Mouse (Mus musculus): ENCODE measurements around the gene Hbb-bt. TPM values are rescaled to one million over a fixed set of nuclear protein-coding genes. Genes with fewer than 3 reads are reported as not detected.
"Not testable (repeated sequence)": the region's sequence is repeated elsewhere in the genome, so short reads cannot be mapped to it uniquely, and the experiment has no call there.

The Hbb-bt gene
- total and polyA plus RNA-seq, 3 experiments: 3.3 to 396 (median 40.4) TPM

DNA sequence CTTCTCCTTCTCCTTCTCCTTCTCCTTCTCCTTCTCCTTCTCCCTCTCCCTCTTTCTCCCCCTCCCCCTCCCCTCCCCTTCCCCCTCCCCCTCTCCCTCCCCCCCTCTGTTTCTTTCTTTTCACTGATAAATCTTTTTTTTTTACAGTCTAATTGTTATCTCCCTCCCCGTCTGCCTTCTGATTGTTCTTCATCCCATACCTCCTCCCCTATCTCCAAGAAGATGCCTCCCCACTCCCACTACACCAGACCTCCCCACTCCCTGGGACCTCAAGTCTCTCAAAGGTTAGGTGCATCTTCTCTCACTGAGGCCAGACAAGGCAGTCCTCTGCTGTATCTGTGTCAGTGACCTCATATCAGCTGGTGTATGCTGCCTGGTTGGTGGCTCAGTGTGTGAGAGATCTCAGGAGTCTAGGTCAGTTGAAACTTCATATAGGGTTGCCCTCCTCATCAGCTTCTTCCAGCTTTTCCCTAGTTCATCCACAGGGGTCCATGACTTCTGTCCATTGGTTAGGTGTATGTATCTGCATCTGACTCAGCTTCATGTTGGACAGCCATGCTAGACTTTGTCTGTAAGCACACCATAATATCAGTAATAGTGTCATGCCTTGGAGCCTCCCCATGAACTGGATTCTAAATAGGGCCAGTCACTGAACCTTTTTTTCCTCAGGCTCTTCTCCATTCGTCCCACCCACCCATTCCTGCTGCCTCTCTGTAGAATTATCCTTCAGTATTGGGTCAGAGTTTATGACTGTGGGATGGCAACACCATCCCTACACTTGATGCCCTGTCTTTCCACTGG, 30.9 kb upstream of the Hbb-bt start:
- no peaks in the 10 kb centered on the region for H3K27me3 ChIP-seq (ENCODE audit: insufficient read depth, low read length)
- H3K9me3 ChIP-seq (replicated peaks): no peaks in the 10 kb centered on the region
- ATAC-seq (ENCODE audit: extremely low read depth, insufficient number of reproducible peaks, low FRiP score, poor library complexity, severe bottlenecking): peak; percentile 97
- H3K36me3 ChIP-seq (replicated peaks): no peaks in the 10 kb centered on the region
- DNase-seq (ENCODE audit: low spot score): no peak
- TF ChIP-seq TAL1 (conservative IDR thresholded peaks at IDR 0.05; ENCODE audit: low read depth, low read length) (0 out of 2 replicates have a peak, but pooled peaks have one; percentile 14), CTCF (IDR thresholded peaks at IDR 0.05; ENCODE audit: low read depth, low read length) (no peak)
- no peak overlapping the region for H3K4me3 ChIP-seq (ENCODE audit: low read depth, low read length)
- H3K4me1 ChIP-seq (ENCODE audit: insufficient read depth, low read depth, low read length): peaks cover 26% of the 10 kb centered on the region

DNA sequence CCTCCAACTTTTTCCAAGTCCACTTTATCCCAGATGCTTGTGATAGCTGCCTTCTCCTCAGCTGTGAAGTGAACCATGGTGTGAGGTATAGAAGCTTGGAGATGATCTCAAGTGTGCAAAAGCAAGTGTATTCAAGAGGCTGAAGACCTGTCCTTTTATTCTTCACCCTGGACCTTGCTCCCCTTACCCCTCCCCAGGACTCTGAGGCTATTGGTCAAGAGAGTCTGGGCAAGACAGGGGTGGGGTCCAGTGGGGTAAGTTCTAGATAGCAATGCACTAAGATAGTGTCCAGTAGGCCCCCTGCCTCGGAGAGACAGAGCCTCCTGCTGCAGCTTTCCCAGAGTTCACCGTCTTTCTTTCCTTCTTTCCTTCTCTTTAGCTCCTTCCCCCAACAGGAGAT, 29.2 kb upstream of the Hbb-bt start, which contains the start of gene Hbb-bh1:
Gene Hbb-bh1 (minus strand): TSS at position 131 of the 400 bp plus-strand sequence.
- no peaks in the 10 kb centered on the region for H3K9me3 ChIP-seq (replicated peaks)
- peaks cover 28% of the 10 kb centered on the region for H3K4me1 ChIP-seq (ENCODE audit: insufficient read depth, low read depth, low read length)
- DNase-seq (ENCODE audit: low spot score) (no peak), ATAC-seq (ENCODE audit: extremely low read depth, insufficient number of reproducible peaks, low FRiP score, poor library complexity, severe bottlenecking) (no peak)
- H3K36me3 ChIP-seq (replicated peaks): no peaks in the 10 kb centered on the region
- H3K27me3 ChIP-seq (ENCODE audit: insufficient read depth, low read length): no peaks in the 10 kb centered on the region
- H3K4me3 ChIP-seq (ENCODE audit: low read depth, low read length): no peak within 1 kb of the TSS
- TF ChIP-seq GATA2 (IDR thresholded peaks at IDR 0.05; ENCODE audit: borderline replicate concordance, low read depth, low read length) (no peak), TAL1 (conservative IDR thresholded peaks at IDR 0.05; ENCODE audit: low read depth, low read length) (no peak), CTCF (IDR thresholded peaks at IDR 0.05; ENCODE audit: low read depth, low read length) (no peak), POLR2AphosphoS5 (IDR thresholded peaks at IDR 0.05; ENCODE audit: insufficient replicate concordance, low read depth, low read length) (no peak), GATA1 (IDR thresholded peaks at IDR 0.05; ENCODE audit: borderline replicate concordance, low read length) (no peak)

GRCm38 (mm10) chr7:103840268-103840667, 26.5 kb upstream of the Hbb-bt start, which contains the start of gene Hbb-bh2:
Gene Hbb-bh2, minus strand, starts transcription at chr7:103840520.
- no peaks in the 10 kb centered on the region for H3K36me3 ChIP-seq (replicated peaks)
- peaks cover 28% of the 10 kb centered on the region for H3K4me1 ChIP-seq (ENCODE audit: insufficient read depth, low read depth, low read length)
- DNase-seq (ENCODE audit: low spot score) (no peak), ATAC-seq (ENCODE audit: extremely low read depth, insufficient number of reproducible peaks, low FRiP score, poor library complexity, severe bottlenecking) (no peak)
- TF ChIP-seq CTCF (IDR thresholded peaks at IDR 0.05; ENCODE audit: low read depth, low read length): no peak
- no peak for TF ChIP-seq TAL1 (conservative IDR thresholded peaks at IDR 0.05; ENCODE audit: low read depth, low read length)
- TF ChIP-seq GATA1 (IDR thresholded peaks at IDR 0.05; ENCODE audit: borderline replicate concordance, low read length): no peak
- TF ChIP-seq GATA2 (IDR thresholded peaks at IDR 0.05; ENCODE audit: borderline replicate concordance, low read depth, low read length): no peak
- no peak for TF ChIP-seq POLR2AphosphoS5 (IDR thresholded peaks at IDR 0.05; ENCODE audit: insufficient replicate concordance, low read depth, low read length)
- no peaks in the 10 kb centered on the region for H3K9me3 ChIP-seq (replicated peaks)
- H3K4me3 ChIP-seq (ENCODE audit: low read depth, low read length): no peak within 1 kb of the TSS
- no peaks in the 10 kb centered on the region for H3K27me3 ChIP-seq (ENCODE audit: insufficient read depth, low read length)

- ATAC-seq (ENCODE audit: extremely low read depth, insufficient number of reproducible peaks, low FRiP score, poor library complexity, severe bottlenecking) (peak; percentile 60), DNase-seq (ENCODE audit: low spot score) (no peak)
- TF ChIP-seq GATA1 (IDR thresholded peaks at IDR 0.05; ENCODE audit: borderline replicate concordance, low read length): no peak
- TF ChIP-seq GATA2 (IDR thresholded peaks at IDR 0.05; ENCODE audit: borderline replicate concordance, low read depth, low read length): no peak
- no peak for TF ChIP-seq CTCF (IDR thresholded peaks at IDR 0.05; ENCODE audit: low read depth, low read length)
- TF ChIP-seq POLR2AphosphoS5 (IDR thresholded peaks at IDR 0.05; ENCODE audit: insufficient replicate concordance, low read depth, low read length): no peak
- no peak for TF ChIP-seq TAL1 (conservative IDR thresholded peaks at IDR 0.05; ENCODE audit: low read depth, low read length)
- Histone ChIP-seq H3K36me3 (replicated peaks) (no peaks in the 10 kb centered on the region), H3K4me3 (ENCODE audit: low read depth, low read length) (no peak within 1 kb of the TSS; the same call in 1 of the 2 replicates), H3K27me3 (ENCODE audit: insufficient read depth, low read length) (no peaks in the 10 kb centered on the region), H3K4me1 (ENCODE audit: insufficient read depth, low read depth, low read length) (peaks cover 17% of the 10 kb centered on the region), H3K9me3 (replicated peaks) (no peaks in the 10 kb centered on the region)
Observed at GRCm38 (mm10) chr7:103827808-103828207, 14.0 kb upstream of the Hbb-bt start, which contains the start of gene Hbb-bs. Gene Hbb-bs, minus strand, starts transcription at chr7:103828096.

DNA sequence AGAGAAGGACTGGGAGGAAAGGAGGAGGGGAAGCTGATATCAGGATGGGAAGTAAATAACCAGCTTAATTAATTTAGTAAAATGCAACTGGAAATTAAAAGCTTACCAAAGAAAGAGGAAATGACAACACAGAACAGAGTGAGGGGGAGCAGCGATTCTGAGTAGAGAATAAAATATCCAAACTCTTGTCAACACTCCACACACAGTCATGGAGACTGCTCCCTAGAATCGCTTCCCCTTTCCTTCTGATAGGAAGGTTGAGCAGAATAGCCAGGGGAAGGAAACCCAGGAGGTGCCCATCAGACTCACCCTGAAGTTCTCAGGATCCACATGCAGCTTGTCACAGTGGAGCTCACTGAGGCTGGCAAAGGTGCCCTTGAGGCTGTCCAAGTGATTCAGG, 13.3 kb upstream of the Hbb-bt start:
- not testable (repeated sequence) for H3K27me3 ChIP-seq (ENCODE audit: insufficient read depth, low read length); H3K9me3 ChIP-seq (replicated peaks); H3K4me3 ChIP-seq (ENCODE audit: low read depth, low read length); H3K36me3 ChIP-seq (replicated peaks); DNase-seq (ENCODE audit: low spot score)
- H3K4me1 ChIP-seq (ENCODE audit: insufficient read depth, low read depth, low read length): peaks cover 17% of the 10 kb centered on the region
- ATAC-seq (ENCODE audit: extremely low read depth, insufficient number of reproducible peaks, low FRiP score, poor library complexity, severe bottlenecking): 0 out of 2 replicates have a peak, but pooled peaks have one; percentile 16

DNA sequence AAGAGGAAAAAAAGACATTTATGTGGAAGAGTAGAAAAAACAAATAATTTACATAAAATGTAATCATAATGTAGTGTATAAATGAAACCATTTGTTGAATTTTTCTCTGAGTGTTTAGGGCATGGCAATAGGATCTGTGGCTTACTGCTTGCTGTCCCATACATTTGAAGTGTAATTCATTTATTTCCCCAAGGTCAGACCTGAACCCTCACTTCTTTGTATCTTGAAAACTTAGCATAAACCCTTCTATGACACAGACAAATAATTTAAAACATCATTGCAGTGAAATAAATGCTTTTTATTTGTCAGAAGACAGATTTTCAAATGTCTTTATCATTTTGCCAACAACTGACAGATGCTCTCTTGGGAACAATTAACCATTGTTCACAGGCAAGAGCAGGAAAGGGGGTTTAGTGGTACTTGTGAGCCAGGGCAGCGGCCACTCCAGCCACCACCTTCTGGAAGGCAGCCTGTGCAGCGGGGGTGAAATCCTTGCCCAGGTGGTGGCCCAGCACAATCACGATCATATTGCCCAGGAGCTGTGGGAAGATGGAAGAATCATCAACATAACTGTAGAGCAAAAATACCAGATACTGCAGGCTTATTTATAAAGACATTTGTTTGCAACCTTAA, 12.6 kb upstream of the Hbb-bt start:
- no peak for ATAC-seq (ENCODE audit: extremely low read depth, insufficient number of reproducible peaks, low FRiP score, poor library complexity, severe bottlenecking)
- Histone ChIP-seq H3K36me3 (replicated peaks) (no peaks in the 10 kb centered on the region), H3K27me3 (ENCODE audit: insufficient read depth, low read length) (no peaks in the 10 kb centered on the region), H3K9me3 (replicated peaks) (no peaks in the 10 kb centered on the region), H3K4me1 (ENCODE audit: insufficient read depth, low read depth, low read length) (peaks cover 17% of the 10 kb centered on the region), H3K4me3 (ENCODE audit: low read depth, low read length) (no peak overlapping the region)
- DNase-seq (ENCODE audit: low spot score): no peak
- TF ChIP-seq GATA2 (IDR thresholded peaks at IDR 0.05; ENCODE audit: borderline replicate concordance, low read depth, low read length): no peak

All from G1E (cell line).